Mouse (Mus musculus) stomach, embryonic 14.5 days (tissue): ENCODE results near the gene Ccdc62. TPM values are rescaled to one million over a fixed set of nuclear protein-coding genes. Genes with fewer than 3 reads are reported as not detected.

Experiments used
- ATAC-seq: fragments of 200-750 bp; cut with Nextera tagmentation; 2 replicates; pipeline ENCODE4 v1.8.0; 2017; ENCODE audit warnings: low read depth, moderate TSS enrichment; ENCODE audit not compliant: insufficient number of reproducible peaks, insufficient read depth, low FRiP score
- H3K27ac ChIP-seq: fragments of 300-500 bp; sonication (generic); 2 replicates; pipeline ENCODE4 v1.5.1; 2014; ENCODE audit warnings: mild to moderate bottlenecking, low read length, moderate library complexity, mixed read lengths
- H3K27me3 ChIP-seq: fragments of 300-500 bp; sonication (generic); 2 replicates; pipeline ENCODE4 v1.6.1; 2014; ENCODE audit warnings: low read length, control low read depth, mixed read lengths; ENCODE audit not compliant: control insufficient read depth, insufficient read depth
- H3K36me3 ChIP-seq: fragments of 300-500 bp; sonication (generic); 2 replicates; pipeline ENCODE4 v1.6.1; 2014; ENCODE audit warnings: mild to moderate bottlenecking, control low read depth, low read length, moderate library complexity, mixed read lengths; ENCODE audit not compliant: control insufficient read depth, insufficient read depth
- H3K4me1 ChIP-seq: fragments of 300-500 bp; sonication (generic); 2 replicates; pipeline ENCODE4 v1.6.1; 2014; ENCODE audit warnings: low read length, control low read depth, mixed read lengths; ENCODE audit not compliant: control insufficient read depth, insufficient read depth
- H3K4me2 ChIP-seq: fragments of 300-500 bp; sonication (generic); replicated peaks from 2 replicates; pipeline ENCODE4 v1.6.1; 2014; ENCODE audit warnings: low read depth, low read length, control low read depth
- H3K4me3 ChIP-seq: fragments of 300-500 bp; sonication (generic); 2 replicates; pipeline ENCODE4 v1.5.1; 2014; ENCODE audit warnings: low read depth, low read length, control low read depth
- H3K9ac ChIP-seq: fragments of 300-500 bp; sonication (generic); replicated peaks from 2 replicates; pipeline ENCODE4 v1.6.1; 2014; ENCODE audit warnings: low read depth, mild to moderate bottlenecking, control low read depth, low read length, moderate library complexity, mixed read lengths
- H3K9me3 ChIP-seq: fragments of 300-500 bp; sonication (generic); 2 replicates; pipeline ENCODE4 v1.6.1; 2016; ENCODE audit warnings: low read depth, low read length, control low read depth; ENCODE audit not compliant: control insufficient read depth
- WGBS: fragments of 180-500 bp; shearing (Covaris S2); extraction: QIAGEN DNeasy Blood & Tissue Kit; methylation state at CpG from one replicate; pipeline ENCODE4 v1.1.7; 2014; 5-methylcytosine and 5-hydroxymethylcytosine counted together
- polyA plus RNA-seq: library from polyadenylated mRNA; unstranded; fragments of >200 nt; fragmentation: Nextera tagmentation; extraction: Ambion mirVana; gene quantifications from 2 replicates; pipeline ENCODE4 v1.2.1, GENCODE M21; 2014

Gene Ccdc62
- polyA plus RNA-seq, 1 experiment from 2014 or later = 9.3 TPM

GRCm38 (mm10) chr5:124011927-124012326 is 81.4 kb downstream of the Ccdc62 start:
- Histone ChIP-seq H3K4me1 (peaks cover 37% of the 10 kb centered on the region), H3K9ac (0 out of 2 replicates have a peak overlapping the region, but pooled peaks have one; percentile 11), H3K4me3 (no peak overlapping the region), H3K27me3 (no peaks in the 10 kb centered on the region), H3K4me2 (peak overlapping the region; percentile 29; the same call in 1 of the 2 replicates), H3K27ac (peak overlapping the region; percentile 84), H3K9me3 (no peaks in the 10 kb centered on the region), H3K36me3 (peaks cover 21% of the 10 kb centered on the region)
- 32% methylated on average over 8 of the region's 8 CpGs for WGBS
- ATAC-seq = no peak

- peaks cover 11% of the 10 kb centered on the region for H3K36me3 ChIP-seq
- no peak for ATAC-seq
- peaks cover 40% of the 10 kb centered on the region for H3K4me1 ChIP-seq
- H3K9me3 ChIP-seq = no peaks in the 10 kb centered on the region
- no peak overlapping the region for H3K9ac ChIP-seq
- H3K4me2 ChIP-seq = no peak overlapping the region
- no peak overlapping the region for H3K4me3 ChIP-seq
- H3K27me3 ChIP-seq = no peaks in the 10 kb centered on the region
- no peak overlapping the region; the same call in 1 of the 2 replicates for H3K27ac ChIP-seq
- WGBS = 76% methylated on average over 10 of the region's 10 CpGs
Observed at GRCm38 (mm10) chr5:124012885-124013284, 82.4 kb downstream of the Ccdc62 start.

GRCm38 (mm10) chr5:124013747-124014146 is 83.3 kb downstream of the Ccdc62 start:
- Histone ChIP-seq H3K9me3 (no peaks in the 10 kb centered on the region), H3K4me3 (no peak overlapping the region), H3K9ac (no peak overlapping the region), H3K4me1 (peaks cover 40% of the 10 kb centered on the region), H3K27me3 (no peaks in the 10 kb centered on the region), H3K27ac (no peak overlapping the region), H3K36me3 (peaks cover 4% of the 10 kb centered on the region), H3K4me2 (no peak overlapping the region)
- ATAC-seq = no peak
- 79% methylated on average over 16 of the region's 16 CpGs for WGBS

- Histone ChIP-seq H3K4me2 (no peak overlapping the region), H3K27ac (no peak overlapping the region; the same call in 1 of the 2 replicates), H3K36me3 (peaks cover under 1% of the 10 kb centered on the region; the same call in 1 of the 2 replicates), H3K9ac (no peak overlapping the region), H3K4me3 (no peak overlapping the region), H3K4me1 (peaks cover 42% of the 10 kb centered on the region), H3K9me3 (no peaks in the 10 kb centered on the region), H3K27me3 (no peaks in the 10 kb centered on the region)
- 91% methylated on average over 3 of the region's 3 CpGs for WGBS
- no peak for ATAC-seq
Observed at GRCm38 (mm10) chr5:124014180-124014579, 83.7 kb downstream of the Ccdc62 start.

- H3K4me1 ChIP-seq = peaks cover 46% of the 10 kb centered on the region
- H3K4me3 ChIP-seq = no peak overlapping the region
Observed at GRCm38 (mm10) chr5:124014791-124015251, 84.3 kb downstream of the Ccdc62 start.

GRCm38 (mm10) chr5:124015727-124016126 is 85.2 kb downstream of the Ccdc62 start:
- no peaks in the 10 kb centered on the region for H3K9me3 ChIP-seq
- H3K9ac ChIP-seq = no peak overlapping the region
- H3K36me3 ChIP-seq = no peaks in the 10 kb centered on the region
- no peak overlapping the region for H3K27ac ChIP-seq
- no peak for ATAC-seq
- H3K27me3 ChIP-seq = no peaks in the 10 kb centered on the region
- H3K4me2 ChIP-seq = no peak overlapping the region
- peaks cover 43% of the 10 kb centered on the region for H3K4me1 ChIP-seq
- WGBS = 82% methylated on average over 2 of the region's 2 CpGs
- no peak overlapping the region for H3K4me3 ChIP-seq

More at GRCm38 (mm10) chr5:124014791-124015251, 84.3 kb downstream of the Ccdc62 start:
- Histone ChIP-seq H3K9me3 (no peaks in the 10 kb centered on the region), H3K27me3 (no peaks in the 10 kb centered on the region), H3K36me3 (no peaks in the 10 kb centered on the region; the same call in 1 of the 2 replicates), H3K27ac (peak overlapping the region; percentile 23), H3K4me2 (no peak overlapping the region), H3K9ac (no peak overlapping the region)
- no peak for ATAC-seq
- WGBS = 43% methylated on average over 11 of the region's 11 CpGs

GRCm38 (mm10) chr5:124016291-124016821 is 85.9 kb downstream of the Ccdc62 start:
- Histone ChIP-seq H3K4me2 (no peak overlapping the region), H3K9ac (no peak overlapping the region), H3K27me3 (no peaks in the 10 kb centered on the region), H3K4me3 (no peak overlapping the region), H3K27ac (no peak overlapping the region), H3K4me1 (peaks cover 36% of the 10 kb centered on the region), H3K36me3 (no peaks in the 10 kb centered on the region), H3K9me3 (no peaks in the 10 kb centered on the region)
- no peak for ATAC-seq
- 81% methylated on average over 7 of the region's 7 CpGs for WGBS

GRCm38 (mm10) chr5:124017941-124018340 is 87.5 kb downstream of the Ccdc62 start:
- Histone ChIP-seq H3K36me3 (peaks cover 3% of the 10 kb centered on the region; the same call in 1 of the 2 replicates), H3K27ac (no peak overlapping the region), H3K4me1 (peaks cover 23% of the 10 kb centered on the region), H3K4me2 (no peak overlapping the region), H3K9ac (no peak overlapping the region), H3K9me3 (no peaks in the 10 kb centered on the region), H3K4me3 (no peak overlapping the region), H3K27me3 (no peaks in the 10 kb centered on the region)
- ATAC-seq = no peak
- 85% methylated on average over 9 of the region's 9 CpGs for WGBS

GRCm38 (mm10) chr5:124018651-124019050 is 88.2 kb downstream of the Ccdc62 start:
- H3K36me3 ChIP-seq = peaks cover 3% of the 10 kb centered on the region; the same call in 1 of the 2 replicates
- 80% methylated on average over 9 of the region's 9 CpGs for WGBS
- H3K4me2 ChIP-seq = no peak overlapping the region
- H3K27ac ChIP-seq = no peak overlapping the region
- H3K4me3 ChIP-seq = no peak overlapping the region
- no peak overlapping the region for H3K9ac ChIP-seq
- H3K9me3 ChIP-seq = no peaks in the 10 kb centered on the region
- peaks cover 20% of the 10 kb centered on the region for H3K4me1 ChIP-seq
- no peak for ATAC-seq
- no peaks in the 10 kb centered on the region for H3K27me3 ChIP-seq
